Mouse (Mus musculus): ENCODE data around the gene Ncln. TPM values are rescaled to one million over a fixed set of nuclear protein-coding genes. Genes with fewer than 3 reads are reported as not detected.

Ncln gene
- polyA plus RNA-seq, 1 experiment from 2014 or later: 61.3 TPM

Small RNA genes within 50 kb of the gene (microRNA-seq; reads per million reads assigned to microRNA genes)
- not detected for gene Gm25595

Other genes starting within 250 kb of the Ncln start
- gene Matk, start 243.5 kb downstream of the Ncln start, polyA plus RNA-seq (2015; fragmentation: Nextera tagmentation; extraction: Ambion mirVana): 43.3 and 67.9 TPM in 2 replicates
- gene Mrpl54, start 229.5 kb downstream of the Ncln start, polyA plus RNA-seq (2015; fragmentation: Nextera tagmentation; extraction: Ambion mirVana): 128 and 130 TPM in 2 replicates
- gene Apba3, start 229.4 kb downstream of the Ncln start, polyA plus RNA-seq (2015; fragmentation: Nextera tagmentation; extraction: Ambion mirVana): 28.8 and 33.8 TPM in 2 replicates
- 9.2 and 10.1 TPM in 2 replicates for gene Tjp3, start 204.8 kb downstream of the Ncln start, polyA plus RNA-seq (2015; fragmentation: Nextera tagmentation; extraction: Ambion mirVana)
- 135 and 147 TPM in 2 replicates for gene Pip5k1c, start 203.4 kb downstream of the Ncln start, polyA plus RNA-seq (2015; fragmentation: Nextera tagmentation; extraction: Ambion mirVana)
- 27.6 and 28.3 TPM in 2 replicates for gene Cactin, start 175.3 kb downstream of the Ncln start, polyA plus RNA-seq (2015; fragmentation: Nextera tagmentation; extraction: Ambion mirVana)
- 4.8 and 5.2 TPM in 2 replicates for gene Tbxa2r, start 167.7 kb downstream of the Ncln start, polyA plus RNA-seq (2015; fragmentation: Nextera tagmentation; extraction: Ambion mirVana)
- gene Gipc3, start 153.1 kb downstream of the Ncln start, polyA plus RNA-seq (2015; fragmentation: Nextera tagmentation; extraction: Ambion mirVana): not detected in 2 replicates
- 24.9 and 25.0 TPM in 2 replicates for gene Hmg20b, start 145.9 kb downstream of the Ncln start, polyA plus RNA-seq (2015; fragmentation: Nextera tagmentation; extraction: Ambion mirVana)
- gene Mfsd12, start 138.9 kb downstream of the Ncln start, polyA plus RNA-seq (2015; fragmentation: Nextera tagmentation; extraction: Ambion mirVana): 17.2 and 18.1 TPM in 2 replicates
- 0.63 and 0.80 TPM in 2 replicates for gene 4930404N11Rik, start 130.6 kb downstream of the Ncln start, polyA plus RNA-seq (2015; fragmentation: Nextera tagmentation; extraction: Ambion mirVana)
- 145 and 146 TPM in 2 replicates for gene Fzr1, start 117.9 kb downstream of the Ncln start, polyA plus RNA-seq (2015; fragmentation: Nextera tagmentation; extraction: Ambion mirVana)
- 77.5 and 86.2 TPM in 2 replicates for gene Dohh, start 112.0 kb downstream of the Ncln start, polyA plus RNA-seq (2015; fragmentation: Nextera tagmentation; extraction: Ambion mirVana)
- 6.1 and 8.2 TPM in 2 replicates for gene Gm48551, start 111.9 kb downstream of the Ncln start, polyA plus RNA-seq (2015; fragmentation: Nextera tagmentation; extraction: Ambion mirVana)
- gene Gm48552, start 107.4 kb downstream of the Ncln start, polyA plus RNA-seq (2015; fragmentation: Nextera tagmentation; extraction: Ambion mirVana): 2.3 and 3.3 TPM in 2 replicates
- 1.2 and 1.4 TPM in 2 replicates for gene Smim24, start 103.3 kb downstream of the Ncln start, polyA plus RNA-seq (2015; fragmentation: Nextera tagmentation; extraction: Ambion mirVana)
- 15.4 and 17.2 TPM in 2 replicates for gene Nfic, start 40.8 kb downstream of the Ncln start, polyA plus RNA-seq (2015; fragmentation: Nextera tagmentation; extraction: Ambion mirVana)
- 88.3 and 103 TPM in 2 replicates for gene Celf5, start 13.7 kb downstream of the Ncln start, polyA plus RNA-seq (2015; fragmentation: Nextera tagmentation; extraction: Ambion mirVana)
- gene S1pr4, start 3.7 kb upstream of the Ncln start, polyA plus RNA-seq (2015; fragmentation: Nextera tagmentation; extraction: Ambion mirVana): 0.44 and 0.58 TPM in 2 replicates
- gene Gna15, start 27.8 kb upstream of the Ncln start, polyA plus RNA-seq (2015; fragmentation: Nextera tagmentation; extraction: Ambion mirVana): 0.80 and 0.87 TPM in 2 replicates
- 89.7 and 90.2 TPM in 2 replicates for gene Gna11, start 48.8 kb upstream of the Ncln start, polyA plus RNA-seq (2015; fragmentation: Nextera tagmentation; extraction: Ambion mirVana)
- 700 and 706 TPM in 2 replicates for gene Aes, start 63.1 kb upstream of the Ncln start, polyA plus RNA-seq (2015; fragmentation: Nextera tagmentation; extraction: Ambion mirVana)
- gene Tle2, start 78.2 kb upstream of the Ncln start, polyA plus RNA-seq (2015; fragmentation: Nextera tagmentation; extraction: Ambion mirVana): 39.0 and 54.8 TPM in 2 replicates
- gene Tle6, start 104.7 kb upstream of the Ncln start, polyA plus RNA-seq (2015; fragmentation: Nextera tagmentation; extraction: Ambion mirVana): 4.3 and 5.2 TPM in 2 replicates
- gene BC025920, start 109.9 kb upstream of the Ncln start, polyA plus RNA-seq (2015; fragmentation: Nextera tagmentation; extraction: Ambion mirVana): 1.9 and 2.0 TPM in 2 replicates
- gene Sirt6, start 131.4 kb upstream of the Ncln start, polyA plus RNA-seq (2015; fragmentation: Nextera tagmentation; extraction: Ambion mirVana): 51.3 and 52.3 TPM in 2 replicates
- gene Ankrd24, start 132.1 kb upstream of the Ncln start, polyA plus RNA-seq (2015; fragmentation: Nextera tagmentation; extraction: Ambion mirVana): 18.4 and 18.6 TPM in 2 replicates
- 6.8 and 7.0 TPM in 2 replicates for gene Gm10778, start 152.7 kb upstream of the Ncln start, polyA plus RNA-seq (2015; fragmentation: Nextera tagmentation; extraction: Ambion mirVana)
- gene Zfp433, start 208.4 kb upstream of the Ncln start, polyA plus RNA-seq (2015; fragmentation: Nextera tagmentation; extraction: Ambion mirVana): 16.0 and 19.6 TPM in 2 replicates

Data from midbrain, embryonic 16.5 days (tissue).